Mouse (Mus musculus) ovary, postnatal 36 days (tissue): ENCODE data around the gene Trp53rkb.

Experiments
- DNase-seq: peaks from one replicate; pipeline ENCODE4 v3.0.0; 2022; ENCODE audit warnings: low spot score, mixed read lengths

The Trp53rkb gene

GRCm38 (mm10) chr2:166834796-166835195, 42.5 kb downstream of the Trp53rkb start:
- DNase-seq = no peak

GRCm38 (mm10) chr2:166835581-166835980, 43.2 kb downstream of the Trp53rkb start:
- no peak for DNase-seq

- DNase-seq = no peak
Measured at GRCm38 (mm10) chr2:166841813-166842212, 49.5 kb downstream of the Trp53rkb start.
